Mouse (Mus musculus): ENCODE measurements at regions not wholly inside any gene's neighbourhood (a gene's known extent, or its start where the extent isn't known, plus 50 kb on each side); places are given as distances from the start of the nearest gene placed in this dataset.

DNA sequence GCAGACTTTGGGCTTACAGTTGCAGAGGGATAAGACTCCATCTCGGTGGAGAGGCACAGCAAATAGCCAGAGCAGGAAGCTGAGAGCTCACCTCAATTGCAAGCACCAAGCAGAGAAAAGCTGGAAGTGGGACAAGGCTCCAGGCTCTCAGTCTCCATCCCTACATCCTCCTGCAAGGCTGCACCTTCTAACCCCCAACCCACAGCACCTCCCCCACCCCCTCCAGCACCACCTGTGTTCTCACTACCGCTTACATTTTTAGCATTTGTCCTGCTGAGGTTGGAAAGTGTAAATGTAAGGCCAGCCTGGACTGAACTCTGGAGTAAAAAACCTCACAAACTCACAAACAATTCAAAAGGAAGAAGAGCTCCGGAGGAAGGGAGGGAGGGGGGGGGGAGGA is 119.6 kb downstream of the Sox2 start:
- H3K27me3 ChIP-seq (replicated peaks): no peaks in the 10 kb centered on the region
- 18% methylated on average over 3 of the region's 3 CpGs for WGBS

DNA sequence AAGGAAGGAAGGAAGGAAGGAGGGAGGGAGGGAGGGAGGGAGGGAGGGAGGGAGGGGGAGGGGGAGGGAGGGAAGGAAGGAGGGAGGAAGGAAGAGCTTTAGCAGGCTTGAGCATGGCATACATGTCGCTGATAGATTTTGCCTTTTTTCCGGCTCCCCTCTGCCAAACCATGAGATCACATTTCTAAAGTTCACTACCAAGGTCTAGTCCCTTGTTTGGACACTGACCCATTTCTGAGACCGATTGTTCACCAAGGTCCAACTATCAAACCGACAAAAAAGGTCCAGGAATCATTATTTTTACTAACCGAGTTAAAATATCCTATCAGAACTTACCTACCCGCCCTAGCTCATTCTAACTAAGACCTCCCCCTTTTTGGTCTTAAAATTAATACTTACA is 120.1 kb downstream of the Sox2 start:
- WGBS: 80% methylated on average over 6 of the region's 6 CpGs
- Histone ChIP-seq H3K27ac (no peak overlapping the region), H3K9me3 (no peaks in the 10 kb centered on the region), H3K27me3 (replicated peaks) (no peaks in the 10 kb centered on the region), H3K4me2 (replicated peaks) (no peak overlapping the region), H3K4me1 (replicated peaks) (0 out of 2 replicates have a peak, but pooled peaks cover 4% of the 10 kb centered on the region), H3K9ac (no peak overlapping the region), H3K36me3 (no peaks in the 10 kb centered on the region), H3K4me3 (replicated peaks) (no peak overlapping the region)
- ATAC-seq: no peak

More for the DNA sequence above, 119.6 kb downstream of the Sox2 start:
- no peak for ATAC-seq
- Histone ChIP-seq H3K4me2 (replicated peaks) (no peak overlapping the region), H3K4me1 (replicated peaks) (0 out of 2 replicates have a peak, but pooled peaks cover 4% of the 10 kb centered on the region), H3K27ac (no peak overlapping the region), H3K4me3 (replicated peaks) (no peak overlapping the region), H3K9me3 (no peaks in the 10 kb centered on the region), H3K36me3 (no peaks in the 10 kb centered on the region), H3K9ac (no peak overlapping the region)

DNA sequence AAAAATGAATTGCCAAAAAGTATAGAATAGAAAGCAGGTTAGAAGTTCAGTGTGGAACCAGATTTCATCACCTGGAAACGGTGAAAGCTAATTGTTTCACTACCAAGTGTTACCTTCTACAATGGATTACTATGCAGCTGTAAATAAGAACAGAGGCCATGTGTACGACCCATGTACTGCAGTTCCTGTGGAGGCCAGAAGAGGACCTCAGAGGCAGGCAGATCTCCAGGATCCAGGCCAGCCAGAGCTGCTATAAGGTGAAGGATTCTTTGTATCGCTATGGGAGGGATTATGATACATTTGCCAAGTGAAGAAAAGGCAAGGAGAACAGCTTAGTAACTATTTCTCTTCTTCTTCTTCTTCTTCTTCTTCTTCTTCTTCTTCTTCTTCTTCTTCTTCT is 121.8 kb downstream of the Sox2 start:
- no peak for ATAC-seq
- 87% methylated on average over 3 of the region's 3 CpGs for WGBS

DNA sequence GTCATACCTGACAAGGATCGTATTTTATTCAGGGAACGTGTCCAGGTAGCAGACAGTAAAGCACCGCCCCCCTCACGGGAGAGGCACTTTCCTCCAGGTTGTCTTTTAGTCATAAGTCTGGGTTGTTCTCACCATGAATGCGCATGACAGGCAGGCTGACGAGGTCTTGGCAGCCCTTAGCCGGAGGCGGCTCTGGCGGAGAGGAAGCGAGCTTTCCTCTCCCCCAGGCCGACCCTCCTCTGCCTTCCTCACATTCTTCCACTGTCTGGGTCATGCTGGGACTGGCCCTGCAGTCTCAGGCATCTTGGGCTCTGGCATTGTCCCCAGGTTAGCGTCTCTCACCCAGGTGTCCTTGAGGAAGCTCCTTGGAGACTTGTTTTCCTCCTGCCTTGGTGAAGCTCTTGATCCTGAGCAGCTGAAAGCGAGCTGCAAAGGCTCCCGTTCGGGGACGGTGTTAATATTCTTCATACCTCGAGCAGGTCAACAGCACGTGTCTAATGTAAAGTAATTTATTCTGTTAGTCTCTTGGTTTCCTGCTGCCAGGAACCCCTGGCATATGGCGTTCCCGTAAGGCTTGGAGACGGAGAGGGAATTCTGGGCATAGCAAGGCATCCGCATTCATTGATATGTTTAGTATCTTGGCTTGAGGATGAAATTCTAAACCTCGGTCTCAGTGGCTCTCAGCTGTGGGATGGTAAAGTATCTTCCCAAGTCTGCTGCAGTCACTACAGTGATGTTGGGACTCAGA is 123.6 kb downstream of the Sox2 start:
- WGBS: 17% methylated on average over 23 of the region's 23 CpGs

More for the DNA sequence above, 121.8 kb downstream of the Sox2 start:
- Histone ChIP-seq H3K9ac (no peak overlapping the region), H3K4me1 (replicated peaks) (0 out of 2 replicates have a peak, but pooled peaks cover 4% of the 10 kb centered on the region), H3K4me2 (replicated peaks) (no peak overlapping the region), H3K36me3 (no peaks in the 10 kb centered on the region), H3K4me3 (replicated peaks) (no peak overlapping the region), H3K9me3 (no peaks in the 10 kb centered on the region), H3K27me3 (replicated peaks) (no peaks in the 10 kb centered on the region), H3K27ac (no peak overlapping the region)

DNA sequence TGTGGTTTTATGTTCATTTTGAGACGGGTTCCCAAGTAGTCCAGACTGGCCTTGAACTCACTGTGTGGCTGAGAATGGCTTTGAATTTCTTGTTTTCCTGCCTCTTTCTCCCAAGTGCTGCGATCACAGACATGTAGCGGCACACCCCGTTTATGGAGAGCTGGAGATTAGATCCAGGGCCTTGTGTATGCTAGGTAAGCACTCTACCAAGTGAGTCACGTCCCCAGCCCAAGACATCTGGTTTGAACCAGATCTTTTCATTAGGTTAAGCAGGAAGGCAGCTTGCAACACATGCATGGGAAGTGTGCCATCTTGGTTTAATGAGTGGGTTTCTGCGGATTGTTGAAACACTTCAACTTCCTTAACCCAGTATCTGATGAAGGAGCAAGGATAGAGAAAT is 131.6 kb downstream of the Sox2 start:
- Histone ChIP-seq H3K27ac (no peak overlapping the region), H3K9ac (no peak overlapping the region), H3K4me3 (replicated peaks) (no peak overlapping the region), H3K9me3 (no peaks in the 10 kb centered on the region), H3K36me3 (no peaks in the 10 kb centered on the region), H3K4me1 (replicated peaks) (no peaks in the 10 kb centered on the region), H3K27me3 (replicated peaks) (no peaks in the 10 kb centered on the region), H3K4me2 (replicated peaks) (no peak overlapping the region)
- whole genome bisulfite sequencing: 83% methylated on average over 6 of the region's 6 CpGs
- no peak for ATAC-seq

More for the DNA sequence above, 123.6 kb downstream of the Sox2 start:
- H3K36me3 ChIP-seq: no peaks in the 10 kb centered on the region
- H3K9me3 ChIP-seq: no peaks in the 10 kb centered on the region
- no peak overlapping the region for H3K9ac ChIP-seq
- no peaks in the 10 kb centered on the region for H3K27me3 ChIP-seq (replicated peaks)
- H3K27ac ChIP-seq: no peak overlapping the region
- H3K4me3 ChIP-seq (replicated peaks): no peak overlapping the region
- ATAC-seq: no peak
- H3K4me2 ChIP-seq (replicated peaks): peak overlapping the region; percentile 33
- H3K4me1 ChIP-seq (replicated peaks): 0 out of 2 replicates have a peak, but pooled peaks cover 4% of the 10 kb centered on the region

DNA sequence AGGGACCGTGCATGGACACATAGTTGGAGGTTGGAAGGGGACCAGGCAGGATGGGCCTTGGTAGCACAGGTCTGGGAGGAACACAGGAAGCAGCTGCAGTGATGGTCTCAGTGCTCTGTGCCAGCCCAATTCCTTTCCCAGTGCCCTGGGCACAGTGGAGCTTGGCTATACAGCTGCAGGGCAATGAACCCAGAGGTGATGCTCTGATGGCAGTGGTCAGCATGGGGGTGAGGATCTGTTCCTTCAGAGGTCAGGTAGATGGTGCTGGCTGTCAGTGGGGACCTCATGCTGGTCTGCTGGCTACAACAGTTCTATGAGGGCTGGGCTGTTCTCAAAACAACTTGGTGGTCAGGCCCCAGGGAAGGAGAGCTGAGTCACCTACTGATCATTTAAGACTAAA is 133.2 kb downstream of the Sox2 start:
- no peak for ATAC-seq
- 94% methylated on average over 1 of the region's 1 CpGs for WGBS
- Histone ChIP-seq H3K9ac (no peak overlapping the region), H3K27me3 (replicated peaks) (no peaks in the 10 kb centered on the region), H3K36me3 (no peaks in the 10 kb centered on the region), H3K4me3 (replicated peaks) (no peak overlapping the region), H3K9me3 (no peaks in the 10 kb centered on the region), H3K27ac (no peak overlapping the region), H3K4me1 (replicated peaks) (no peaks in the 10 kb centered on the region), H3K4me2 (replicated peaks) (no peak overlapping the region)

DNA sequence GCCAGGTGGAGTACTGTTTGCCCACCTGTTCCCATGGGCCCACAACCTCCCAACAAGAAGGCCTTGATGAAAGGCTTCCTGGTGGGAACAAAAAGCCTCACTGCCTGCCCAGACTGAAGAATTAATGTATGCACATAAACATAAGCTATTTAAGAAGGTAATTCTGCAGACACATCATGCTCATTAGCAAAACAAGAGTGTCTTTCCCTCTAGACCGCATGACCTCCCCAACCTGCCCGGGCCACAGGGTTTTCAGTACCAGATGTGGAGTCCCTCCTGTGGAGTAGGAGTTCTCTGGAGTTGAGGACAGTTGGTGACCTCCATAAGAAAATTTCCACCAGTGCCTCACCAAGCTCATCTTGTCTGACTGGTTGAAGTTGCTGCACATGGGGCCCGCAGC is 137.0 kb downstream of the Sox2 start:
- Histone ChIP-seq H3K4me2 (replicated peaks) (no peak overlapping the region), H3K4me1 (replicated peaks) (no peaks in the 10 kb centered on the region), H3K9ac (no peak overlapping the region), H3K36me3 (no peaks in the 10 kb centered on the region), H3K9me3 (no peaks in the 10 kb centered on the region), H3K27me3 (replicated peaks) (no peaks in the 10 kb centered on the region), H3K4me3 (replicated peaks) (no peak overlapping the region), H3K27ac (no peak overlapping the region)
- no peak for ATAC-seq
- 95% methylated on average over 3 of the region's 3 CpGs for WGBS

DNA sequence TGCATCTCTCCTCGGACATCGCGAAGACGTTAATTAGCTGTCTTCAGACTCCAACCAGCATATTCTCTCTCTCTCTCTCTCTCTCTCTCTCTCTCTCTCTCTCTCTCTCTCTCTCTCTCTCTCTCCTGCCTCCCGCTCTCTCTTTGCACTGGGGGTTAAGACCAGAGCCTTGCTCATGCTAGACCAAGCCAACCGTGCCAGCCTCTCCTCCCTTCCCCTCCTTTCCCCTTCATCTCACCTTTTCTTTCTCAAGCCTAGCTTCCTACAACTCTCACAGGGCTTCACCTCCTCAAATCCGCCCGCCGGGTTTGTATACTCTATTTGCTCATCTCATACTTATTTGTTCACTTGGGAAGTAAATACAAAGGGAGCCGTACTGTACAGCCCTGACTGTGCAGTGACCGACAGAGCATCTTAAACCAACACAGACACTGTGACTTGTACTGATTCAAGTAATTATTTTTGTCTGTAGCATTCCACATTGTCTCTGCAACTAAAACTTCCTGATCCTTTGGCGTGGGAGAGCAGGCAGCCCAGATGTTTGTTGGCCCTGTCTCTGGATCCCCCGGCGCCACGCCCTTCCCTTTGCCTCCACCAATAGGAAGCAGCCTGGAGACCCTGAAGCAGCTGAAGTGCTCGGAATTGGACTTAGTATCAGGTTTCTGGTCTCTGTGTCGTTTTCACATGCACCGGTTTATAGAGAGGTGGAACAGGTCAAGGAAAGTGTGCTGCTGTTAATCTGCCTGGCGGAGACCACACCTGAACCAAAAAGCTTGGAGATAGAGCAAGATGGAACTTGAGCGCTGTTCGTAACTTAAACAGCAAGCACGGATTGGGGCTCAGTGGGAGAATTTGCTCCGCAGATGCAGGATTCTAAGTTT is 145.1 kb downstream of the Sox2 start:
- peak overlapping the region; percentile 51 for H3K4me2 ChIP-seq (replicated peaks)
- H3K27me3 ChIP-seq (replicated peaks): peaks cover 6% of the 10 kb centered on the region
- no peak overlapping the region for H3K27ac ChIP-seq
- H3K4me1 ChIP-seq (replicated peaks): no peaks in the 10 kb centered on the region
- H3K9ac ChIP-seq: no peak overlapping the region
- no peaks in the 10 kb centered on the region for H3K36me3 ChIP-seq
- ATAC-seq: peak; percentile 96
- WGBS: 10% methylated on average over 23 of the region's 23 CpGs
- H3K9me3 ChIP-seq: no peaks in the 10 kb centered on the region
- H3K4me3 ChIP-seq (replicated peaks): peak overlapping the region; percentile 25

DNA sequence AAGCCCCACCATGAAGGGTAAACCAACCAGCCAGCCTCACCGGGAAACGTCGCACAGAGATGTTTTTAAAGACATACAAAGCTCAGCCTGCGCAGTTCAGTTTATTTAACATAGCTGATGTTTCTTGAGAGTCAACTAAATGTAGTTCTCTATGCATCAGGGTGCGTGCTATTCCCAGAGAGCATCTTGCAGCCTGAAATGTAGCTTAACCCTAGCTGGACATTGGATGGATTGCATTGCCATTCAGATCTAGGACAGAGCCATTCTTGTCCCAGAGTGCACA is 145.7 kb downstream of the Sox2 start:
- no peak; the same call in 1 of the 2 replicates for ATAC-seq
- no peaks in the 10 kb centered on the region for H3K4me1 ChIP-seq (replicated peaks)
- H3K27me3 ChIP-seq (replicated peaks): peaks cover 6% of the 10 kb centered on the region
- H3K9me3 ChIP-seq: no peaks in the 10 kb centered on the region
- peak overlapping the region; percentile 25 for H3K4me3 ChIP-seq (replicated peaks)
- H3K9ac ChIP-seq: no peak overlapping the region
- H3K4me2 ChIP-seq (replicated peaks): peak overlapping the region; percentile 51
- no peaks in the 10 kb centered on the region for H3K36me3 ChIP-seq
- 4% methylated on average over 5 of the region's 5 CpGs for WGBS
- no peak overlapping the region for H3K27ac ChIP-seq

DNA sequence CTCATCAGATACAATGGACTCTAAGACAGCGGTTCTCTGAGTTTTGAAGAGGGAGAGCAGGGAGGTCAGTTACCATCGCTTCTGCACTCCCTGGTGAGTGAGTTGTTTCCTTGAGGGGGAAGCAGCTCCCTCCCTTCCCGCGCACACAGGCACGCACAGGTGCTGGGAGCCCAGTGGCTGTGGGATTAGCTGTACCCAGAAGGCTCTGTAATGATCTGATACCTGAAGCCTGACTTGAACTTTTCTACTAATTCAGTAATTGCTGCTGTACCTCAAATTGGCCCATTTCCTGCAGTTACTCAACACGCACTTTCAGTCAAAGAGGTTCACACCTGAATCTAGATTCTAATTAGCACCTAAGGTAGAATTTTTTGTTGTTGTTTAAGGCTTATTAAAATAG is 158.6 kb downstream of the Sox2 start:
- Histone ChIP-seq H3K27me3 (replicated peaks) (peaks cover 4% of the 10 kb centered on the region; the same call in 1 of the 2 replicates), H3K36me3 (no peaks in the 10 kb centered on the region), H3K4me1 (replicated peaks) (no peaks in the 10 kb centered on the region), H3K4me2 (replicated peaks) (no peak overlapping the region), H3K4me3 (replicated peaks) (no peak overlapping the region), H3K9me3 (no peaks in the 10 kb centered on the region), H3K9ac (no peak overlapping the region), H3K27ac (no peak overlapping the region)
- no peak for ATAC-seq
- 15% methylated on average over 6 of the region's 6 CpGs for WGBS

DNA sequence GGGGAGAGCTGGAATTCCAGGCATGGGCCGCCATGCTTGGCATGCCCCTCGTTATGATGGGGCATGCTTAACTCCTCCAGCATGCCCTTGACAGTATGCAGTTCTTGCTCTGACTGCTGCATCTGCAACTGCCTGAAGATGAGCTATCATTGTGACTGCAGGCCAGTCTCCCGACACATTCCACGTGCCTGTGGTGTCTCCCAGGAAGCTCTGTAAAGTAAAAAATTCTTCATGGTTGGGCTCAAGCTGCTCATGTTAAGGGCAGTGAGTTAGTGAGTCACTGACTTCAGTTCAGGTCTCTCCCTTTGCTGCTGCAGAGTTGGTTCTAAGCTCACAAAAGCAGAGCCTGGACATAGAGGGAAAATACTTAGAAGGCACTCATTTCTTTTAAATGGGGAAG is 161.5 kb downstream of the Sox2 start:
- WGBS: 54% methylated on average over 4 of the region's 4 CpGs
- no peak overlapping the region for H3K27ac ChIP-seq
- H3K4me2 ChIP-seq (replicated peaks): no peak overlapping the region
- peaks cover 4% of the 10 kb centered on the region; the same call in 1 of the 2 replicates for H3K27me3 ChIP-seq (replicated peaks)
- H3K4me1 ChIP-seq (replicated peaks): no peaks in the 10 kb centered on the region
- ATAC-seq: no peak
- H3K9me3 ChIP-seq: no peaks in the 10 kb centered on the region
- no peak overlapping the region for H3K9ac ChIP-seq
- H3K4me3 ChIP-seq (replicated peaks): no peak overlapping the region
- no peaks in the 10 kb centered on the region for H3K36me3 ChIP-seq

DNA sequence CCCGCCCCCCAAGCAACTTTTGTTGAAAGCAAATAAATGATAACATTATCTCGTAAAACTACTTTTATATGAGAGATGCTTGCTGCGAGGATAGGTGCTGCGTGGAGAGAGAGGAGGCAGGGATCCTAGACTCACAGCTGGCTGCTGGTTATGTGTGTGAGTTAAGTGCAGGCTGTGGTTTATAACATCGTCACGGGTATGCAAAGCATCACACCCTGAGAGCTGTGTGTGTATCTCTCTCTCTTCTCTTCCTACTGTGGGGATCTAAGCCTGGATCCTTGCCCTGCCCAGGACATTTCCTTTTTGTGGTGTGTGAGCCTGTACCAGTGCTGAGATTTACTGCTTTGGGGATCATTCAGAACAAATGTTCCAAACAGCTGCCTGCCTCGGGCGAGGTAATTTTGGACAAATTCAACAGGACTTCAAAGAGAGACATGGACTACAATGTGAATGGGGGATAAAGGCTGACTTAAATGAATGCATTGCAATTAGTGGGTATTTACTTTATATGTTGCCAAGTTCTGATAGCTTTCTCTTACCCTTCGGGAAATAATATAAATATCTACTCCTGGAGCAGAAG is 162.9 kb downstream of the Sox2 start:
- H3K27me3 ChIP-seq (replicated peaks): peaks cover 4% of the 10 kb centered on the region; the same call in 1 of the 2 replicates
- no peak overlapping the region for H3K4me3 ChIP-seq (replicated peaks)
- no peak overlapping the region for H3K4me2 ChIP-seq (replicated peaks)
- no peak overlapping the region for H3K9ac ChIP-seq
- no peak for ATAC-seq
- no peaks in the 10 kb centered on the region for H3K9me3 ChIP-seq
- H3K27ac ChIP-seq: no peak overlapping the region
- H3K36me3 ChIP-seq: no peaks in the 10 kb centered on the region
- WGBS: 19% methylated on average over 9 of the region's 9 CpGs
- H3K4me1 ChIP-seq (replicated peaks): no peaks in the 10 kb centered on the region

Data from intestine, embryonic 15.5 days (tissue).